Mouse (Mus musculus) activated CD4-positive, CD25-positive, alpha-beta regulatory T cell, adult 4 months (primary cell): Measurements from ENCODE around the gene Tdrd5. TPM values are rescaled to one million over a fixed set of nuclear protein-coding genes. Genes with fewer than 3 reads are reported as not detected.
"Not testable (repeated sequence)": the region's sequence is repeated elsewhere in the genome, so short reads cannot be mapped to it uniquely, and the experiment has no call there.

Experiments
- ATAC-seq: one replicate; pipeline ENCODE4 v1.8.0; 2017
- polyA plus RNA-seq, 2 experiments: library from polyadenylated mRNA; unstranded; fragments of 100-300 nt; shearing (Covaris generic); gene quantifications; one replicate each; pipeline ENCODE4 v1.2.1; 2017

Gene Tdrd5
- not detected for polyA plus RNA-seq

DNA sequence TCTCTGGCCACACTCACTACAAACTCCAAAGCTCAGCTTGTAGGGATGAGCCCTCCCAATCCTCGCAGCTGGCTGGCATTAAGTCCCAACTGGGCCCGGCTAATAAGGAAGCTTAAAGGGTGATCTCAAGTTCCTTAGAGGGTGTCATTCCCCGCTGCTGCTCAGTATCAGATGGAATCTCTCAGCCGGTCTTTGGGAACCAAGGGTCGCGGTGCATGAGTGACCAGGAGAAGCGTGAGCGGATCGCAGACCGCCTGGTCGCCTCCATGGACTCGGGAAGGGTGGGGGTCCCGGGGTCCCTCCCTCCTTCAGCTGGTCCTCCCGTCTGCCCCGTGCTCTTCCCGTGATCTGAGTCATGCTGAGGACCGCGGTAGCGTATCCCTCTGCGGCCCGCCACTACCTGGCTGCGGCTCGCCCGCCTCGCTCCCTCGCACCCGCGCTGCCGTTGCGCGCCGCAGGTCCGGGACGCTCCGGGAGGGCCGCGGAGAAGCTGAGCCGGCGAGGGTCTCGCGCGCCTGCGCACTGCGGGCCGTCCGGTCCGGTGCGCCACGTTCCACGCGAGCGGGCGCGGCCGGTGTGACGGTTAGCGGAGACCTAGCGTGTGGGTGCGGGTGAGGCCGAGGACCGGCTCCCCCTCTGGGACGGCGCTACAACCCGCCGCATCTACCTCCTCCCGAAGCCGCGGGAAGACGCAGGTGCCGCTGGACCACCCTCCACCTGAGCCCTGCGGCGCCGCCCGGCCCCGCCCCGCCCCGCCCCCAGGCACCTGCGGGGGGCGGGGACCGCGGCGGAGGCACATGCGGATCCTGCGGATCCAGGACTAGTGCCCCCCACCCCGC is at the start of gene Tdrd5:
TSS of gene Tdrd5 (minus strand) at position 754 of the 839 bp plus-strand sequence.
- no peak for ATAC-seq

GRCm38 (mm10) chr1:156352466-156352865 is 49.0 kb upstream of the Tdrd5 start:
- ATAC-seq: no peak

DNA sequence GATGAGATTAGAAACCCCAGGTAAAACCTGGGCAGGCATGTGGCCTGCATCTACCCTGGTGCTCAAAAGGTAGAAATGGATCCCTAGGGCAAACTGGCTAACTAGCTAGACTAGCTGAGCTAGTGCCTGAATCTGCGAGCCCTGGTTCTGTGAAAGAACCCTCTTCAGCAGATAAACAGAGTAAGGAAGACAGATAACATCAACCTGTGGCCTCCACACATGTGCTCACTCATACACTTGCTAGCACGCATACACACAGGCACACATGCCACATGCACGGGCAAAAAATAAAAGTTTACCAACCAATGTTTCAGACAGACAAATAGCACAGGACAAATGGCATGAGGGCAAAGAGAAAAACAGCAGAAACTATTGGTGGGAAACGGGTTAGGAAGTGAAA is 47.0 kb upstream of the Tdrd5 start:
- no peak for ATAC-seq

- no peak for ATAC-seq
These were observed 45.6 kb upstream of the Tdrd5 start for GRCm38 (mm10) chr1:156349031-156349430.

DNA sequence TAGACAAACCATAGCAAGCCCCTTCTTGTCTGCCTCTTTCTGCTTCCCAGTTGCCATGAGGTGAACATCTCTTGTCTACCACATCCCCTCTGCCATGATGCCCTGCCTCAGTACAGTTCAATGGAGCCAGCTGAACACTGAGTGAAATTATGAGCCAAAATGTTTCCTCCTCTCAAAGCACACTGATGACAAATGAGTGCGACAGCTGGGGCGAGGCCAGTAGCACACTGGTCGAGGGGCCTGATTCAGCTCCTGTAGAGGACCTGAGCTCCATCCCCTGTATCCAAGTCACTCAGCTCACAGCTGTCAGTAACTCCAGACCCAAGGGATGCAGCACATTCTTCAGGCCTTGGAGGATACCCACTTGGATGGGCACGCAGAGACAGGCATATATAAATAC is 42.2 kb upstream of the Tdrd5 start:
- ATAC-seq: no peak

DNA sequence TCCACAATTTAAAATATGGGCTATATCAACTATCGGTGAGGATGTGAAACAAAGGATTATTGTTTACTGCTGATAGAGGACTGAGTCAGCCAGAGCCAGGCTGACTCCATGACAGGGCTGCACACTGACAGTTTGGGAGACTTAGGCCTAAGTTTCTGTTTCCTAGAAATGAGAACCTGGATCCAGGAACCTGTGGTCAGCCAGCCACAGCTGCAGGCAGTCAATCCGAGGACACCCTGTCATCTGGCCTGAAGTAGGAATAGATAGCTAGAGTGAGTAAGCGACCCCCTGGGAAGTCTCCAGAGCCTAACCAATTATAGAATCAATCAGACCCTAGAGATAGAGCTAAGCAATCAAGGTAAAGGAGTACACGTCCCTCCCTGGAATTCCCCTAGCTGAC is 41.0 kb upstream of the Tdrd5 start:
- no peak for ATAC-seq

GRCm38 (mm10) chr1:156340847-156341246 is 37.4 kb upstream of the Tdrd5 start:
- no peak for ATAC-seq

DNA sequence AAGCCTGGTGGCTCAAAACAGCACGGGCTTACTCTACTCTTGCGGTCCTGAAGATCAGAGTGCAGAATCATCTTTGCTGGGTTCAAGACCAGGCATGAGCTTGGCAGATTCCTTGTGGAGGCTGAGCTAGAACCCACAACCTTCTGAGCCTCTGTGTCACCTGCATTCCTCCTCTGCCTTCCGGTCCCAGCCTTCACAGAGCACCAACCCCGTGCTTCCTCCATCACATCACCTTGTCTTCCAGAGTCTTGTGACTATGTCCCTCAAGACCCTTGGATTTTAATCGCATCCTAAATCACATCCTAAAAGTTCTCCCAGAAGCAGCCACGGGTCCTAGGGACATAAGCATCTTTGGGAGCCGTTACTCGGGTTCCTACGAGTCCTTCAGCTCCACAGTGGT is 19.7 kb upstream of the Tdrd5 start:
- ATAC-seq: no peak

DNA sequence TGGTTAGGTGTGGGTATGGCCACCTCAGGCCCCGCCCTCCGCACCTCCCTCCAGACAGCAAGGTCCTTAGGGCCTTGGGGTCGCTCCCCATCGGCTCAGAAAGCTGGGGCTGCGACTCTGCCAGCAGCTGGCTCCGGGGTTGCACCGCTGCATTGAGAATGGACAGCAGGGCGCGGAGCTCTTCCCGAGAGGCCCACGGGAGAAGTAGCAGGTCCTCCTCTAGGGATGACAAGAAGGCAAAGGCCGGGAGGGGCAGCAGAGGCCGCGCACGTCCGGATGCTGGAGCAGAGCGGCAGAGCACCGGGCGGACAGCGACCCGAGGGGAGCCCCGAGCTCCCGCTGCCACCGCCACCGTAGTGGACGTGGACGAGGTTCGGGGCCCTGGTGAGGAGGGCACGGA is 7.2 kb upstream of the Tdrd5 start, which contains the start of gene Nphs2:
TSS of gene Nphs2 (plus strand) at position 98 of the 400 bp plus-strand sequence.
- no peak for ATAC-seq

DNA sequence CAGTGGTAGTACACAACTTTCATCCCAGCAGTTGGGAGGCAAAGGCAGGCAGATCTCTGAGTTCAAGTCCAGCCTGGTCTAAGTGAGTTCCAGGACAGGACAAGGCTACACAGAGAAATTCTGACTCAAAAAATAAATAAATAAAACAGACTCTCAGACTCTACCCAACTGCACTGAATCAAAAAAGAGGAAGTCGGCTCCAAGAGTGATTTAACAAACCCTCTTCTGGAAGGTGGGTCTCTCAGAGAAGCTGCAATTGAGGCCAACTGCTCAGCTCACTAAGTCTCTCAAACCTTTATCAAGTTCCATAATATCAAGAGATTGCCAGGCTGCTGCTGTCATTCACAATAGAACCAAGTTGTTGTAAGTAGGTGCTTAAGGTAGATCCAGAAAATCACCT is 5.1 kb upstream of the Tdrd5 start:
- ATAC-seq: no peak

GRCm38 (mm10) chr1:156290016-156290415 is 13.4 kb downstream of the Tdrd5 start:
- ATAC-seq: no peak

- ATAC-seq: not testable (repeated sequence)
These were observed 14.3 kb downstream of the Tdrd5 start for GRCm38 (mm10) chr1:156289222-156289587.

- ATAC-seq: no peak
These were observed 14.8 kb downstream of the Tdrd5 start for GRCm38 (mm10) chr1:156288556-156289221.

DNA sequence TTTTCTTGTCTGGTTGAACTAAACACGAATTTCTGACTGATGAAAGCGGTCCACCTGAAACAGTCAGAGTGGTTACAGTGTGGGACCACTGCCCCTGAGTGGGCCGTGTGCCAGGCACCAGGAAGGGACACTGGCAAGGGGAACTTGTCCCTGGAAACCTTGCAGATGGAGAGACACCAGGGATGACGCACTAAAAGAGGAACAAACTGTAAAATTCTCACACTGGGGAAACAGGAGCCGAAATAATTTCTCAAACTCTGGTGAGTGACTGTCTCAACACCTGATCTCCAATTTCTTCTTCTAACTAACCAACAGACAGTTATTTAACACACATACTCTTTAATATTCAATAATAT is 17.9 kb downstream of the Tdrd5 start:
- no peak for ATAC-seq

GRCm38 (mm10) chr1:156284851-156285540 is 18.5 kb downstream of the Tdrd5 start:
- ATAC-seq: no peak

DNA sequence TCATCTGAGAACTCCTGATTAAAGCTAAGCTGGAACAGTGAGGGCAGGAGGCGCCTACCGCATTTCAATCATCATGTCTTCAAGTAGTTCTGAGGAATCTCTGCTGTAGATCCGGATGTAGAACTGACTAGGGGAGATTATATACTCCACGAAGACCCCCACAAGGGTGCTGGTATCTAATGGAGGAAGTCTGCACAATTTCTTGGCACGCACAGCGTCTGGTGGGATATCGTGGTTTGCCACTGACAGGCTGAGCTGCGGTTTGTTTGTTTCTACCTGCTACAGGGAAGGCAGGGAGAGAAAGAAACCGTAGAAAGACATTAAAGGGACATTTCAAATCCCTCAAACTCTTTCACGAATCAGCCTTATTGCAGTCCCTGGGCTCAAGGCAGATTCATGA is 19.3 kb downstream of the Tdrd5 start:
- ATAC-seq: no peak

GRCm38 (mm10) chr1:156280131-156280530 is 23.3 kb downstream of the Tdrd5 start:
- ATAC-seq: no peak

DNA sequence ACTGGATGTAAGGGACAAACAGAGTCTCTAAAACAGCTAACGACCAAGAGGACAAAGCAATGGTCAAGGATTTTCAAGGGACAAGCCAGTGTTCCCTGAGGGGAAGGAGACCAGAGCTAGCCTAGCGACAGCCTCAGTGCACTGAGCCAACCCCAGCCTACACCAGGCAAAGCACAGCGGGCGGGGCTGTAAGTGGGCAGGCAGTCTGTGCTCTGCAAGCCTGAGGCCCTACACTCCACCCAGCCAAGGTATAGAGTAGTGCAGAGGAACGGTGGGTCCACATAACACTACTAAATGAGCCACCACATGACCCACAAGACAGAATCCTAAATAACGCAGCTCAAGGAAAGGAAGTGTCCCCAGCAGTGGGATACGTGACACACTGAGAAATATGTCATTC is 29.8 kb downstream of the Tdrd5 start:
- ATAC-seq: no peak

DNA sequence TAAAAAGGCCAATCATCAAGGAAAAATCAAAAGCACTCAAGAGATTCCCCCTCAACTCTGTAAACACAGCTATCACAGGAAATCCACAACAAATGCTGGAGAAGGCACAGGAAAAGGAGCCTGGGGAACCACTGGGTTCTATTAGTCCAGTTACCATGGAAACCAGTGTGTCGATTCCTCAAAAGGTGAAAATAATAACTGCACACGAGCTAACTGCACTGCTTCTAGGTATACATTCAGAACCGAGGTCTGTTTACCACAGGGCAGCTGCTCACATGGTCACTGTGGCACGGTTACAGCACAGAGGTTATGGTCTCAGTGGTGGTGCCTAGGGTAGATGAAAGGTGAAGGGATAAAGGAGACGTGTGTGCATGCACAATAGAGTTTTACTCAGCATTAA is 31.8 kb downstream of the Tdrd5 start:
- ATAC-seq: no peak

DNA sequence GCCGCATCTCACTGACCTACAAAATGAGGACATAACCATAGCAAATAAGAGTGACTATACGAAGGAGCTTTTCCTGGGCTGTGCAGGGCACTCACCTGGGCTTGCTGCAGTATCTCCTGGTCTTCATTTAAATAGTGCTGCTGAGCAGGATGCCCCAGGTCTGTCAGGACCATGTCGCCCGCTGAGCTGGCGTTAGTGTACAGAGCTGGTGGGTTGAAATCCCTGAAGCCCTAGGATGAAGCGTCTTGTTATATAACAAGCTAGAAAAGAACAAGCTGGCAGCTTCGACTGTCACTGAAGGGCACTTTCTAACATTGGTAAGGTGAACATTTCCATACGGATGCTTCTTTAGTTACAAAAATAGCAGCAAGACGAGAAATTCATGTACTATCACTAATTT is 33.0 kb downstream of the Tdrd5 start:
- no peak for ATAC-seq

DNA sequence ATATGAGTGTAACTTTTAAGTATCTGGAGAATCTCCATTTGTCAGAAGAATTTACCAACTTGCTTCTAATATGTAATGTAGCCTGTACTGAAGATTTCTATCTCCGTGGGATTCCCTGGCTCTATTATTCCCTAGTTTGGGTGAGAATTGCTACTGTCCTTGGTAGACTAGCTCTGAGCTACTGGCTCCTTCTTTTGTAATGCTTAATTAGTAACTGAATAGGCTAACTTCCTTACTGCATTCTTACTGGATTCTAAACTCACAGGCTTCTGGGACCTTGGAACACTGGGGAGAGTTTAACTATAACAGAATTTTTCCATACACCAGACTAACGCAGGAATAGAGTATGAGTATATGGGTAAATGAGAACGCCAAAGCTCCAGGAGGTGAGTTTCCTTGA is 34.9 kb downstream of the Tdrd5 start:
- ATAC-seq: not testable (repeated sequence)

DNA sequence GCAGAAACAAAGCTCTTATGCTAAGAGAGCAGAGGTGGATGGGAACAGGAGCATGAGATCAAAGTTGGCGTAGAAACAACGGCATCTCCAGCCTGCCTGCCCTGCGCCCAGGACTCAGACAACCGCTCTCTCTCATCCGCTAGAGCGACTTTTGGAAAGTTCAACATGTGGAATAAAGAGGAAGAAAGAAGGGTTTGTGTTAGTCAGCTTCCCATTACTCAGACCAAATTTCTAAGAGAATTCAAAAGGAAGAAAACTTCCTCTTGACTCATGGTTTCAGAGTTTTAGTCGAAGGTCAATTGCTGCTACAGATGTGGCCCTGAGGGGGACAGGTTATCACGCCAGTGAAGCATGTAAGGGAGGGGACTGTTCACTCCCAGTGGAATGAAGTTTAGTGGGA is 39.5 kb downstream of the Tdrd5 start:
- ATAC-seq: no peak

DNA sequence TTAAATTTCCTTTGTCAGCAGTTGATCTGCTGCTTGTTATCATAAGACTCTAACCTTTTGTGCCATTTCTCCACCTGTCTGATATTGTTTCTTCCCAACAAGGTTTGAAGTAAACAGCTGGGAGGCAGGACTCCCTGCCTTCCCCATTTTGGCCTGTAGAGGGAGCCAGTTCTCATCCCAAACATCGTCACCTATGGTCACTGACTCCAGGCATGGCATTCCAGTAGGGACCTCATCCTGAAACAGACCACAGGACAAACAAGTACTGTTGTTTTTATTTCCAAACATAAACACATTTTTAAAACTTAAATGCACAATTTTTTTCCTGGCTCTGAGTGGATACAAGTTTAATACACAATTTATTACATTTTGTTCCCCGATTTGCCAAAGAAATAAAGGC is 40.1 kb downstream of the Tdrd5 start:
- ATAC-seq: no peak

GRCm38 (mm10) chr1:156254866-156255265 is 48.6 kb downstream of the Tdrd5 start:
- no peak for ATAC-seq
